Mouse (Mus musculus): ENCODE data around the gene Myh7b. TPM values are rescaled to one million over a fixed set of nuclear protein-coding genes. Genes with fewer than 3 reads are reported as not detected.
A peak's percentile ranks its signal among the peaks of the same experiment; 100 is the strongest.

Gene Myh7b
- polyA plus RNA-seq, 1 experiment from 2014 or later, result 0.53 TPM

DNA sequence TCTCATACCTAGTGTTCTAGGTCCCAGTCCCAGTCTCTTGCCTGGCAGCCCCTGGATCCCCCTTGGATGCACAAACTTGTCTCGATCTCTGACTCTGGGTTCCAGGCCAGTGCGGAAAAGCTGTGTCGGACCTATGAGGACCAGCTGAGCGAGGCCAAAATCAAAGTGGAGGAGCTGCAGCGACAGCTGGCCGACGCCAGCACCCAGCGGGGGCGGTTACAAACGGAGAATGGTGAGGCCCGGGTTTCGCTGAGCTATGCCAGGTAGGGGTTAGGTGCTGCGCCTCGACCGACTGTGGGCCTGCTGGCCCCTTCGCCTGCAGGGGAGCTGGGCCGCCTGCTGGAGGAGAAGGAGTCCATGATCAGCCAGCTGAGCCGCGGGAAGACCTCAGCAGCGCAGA lies 19.1 kb downstream of the Myh7b start:
- H3K27ac ChIP-seq (replicated peaks), result no peak overlapping the region
- WGBS, result 15% methylated on average over 20 of the region's 20 CpGs
- peak overlapping the region; percentile 24 for H3K4me3 ChIP-seq
- H3K4me1 ChIP-seq, result peaks cover 48% of the 10 kb centered on the region
- peaks cover 44% of the 10 kb centered on the region for H3K36me3 ChIP-seq
- DNase-seq (ENCODE audit: low spot score), result peak; percentile 47
- no peaks in the 10 kb centered on the region for H3K9me3 ChIP-seq (replicated peaks)
- H3K27me3 ChIP-seq (ENCODE audit: low read depth, poor library complexity, severe bottlenecking), result peaks cover 95% of the 10 kb centered on the region

- peaks cover 50% of the 10 kb centered on the region for H3K36me3 ChIP-seq
- DNase-seq (ENCODE audit: low spot score), result peak; percentile 47
These were observed 19.8 kb downstream of the Myh7b start for GRCm38 (mm10) chr2:155630590-155631416.

GRCm38 (mm10) chr2:155632138-155632936 lies 21.3 kb downstream of the Myh7b start:
- H3K27ac ChIP-seq (replicated peaks), result no peak overlapping the region; the same call in 1 of the 2 replicates
- H3K36me3 ChIP-seq, result peaks cover 66% of the 10 kb centered on the region
- H3K4me1 ChIP-seq, result peaks cover 40% of the 10 kb centered on the region
- H3K4me3 ChIP-seq, result no peak overlapping the region
- no peaks in the 10 kb centered on the region for H3K9me3 ChIP-seq (replicated peaks)
- peaks cover 74% of the 10 kb centered on the region for H3K27me3 ChIP-seq (ENCODE audit: low read depth, poor library complexity, severe bottlenecking)
- DNase-seq (ENCODE audit: low spot score), result no peak
- WGBS, result 63% methylated on average over 30 of the region's 30 CpGs

More at GRCm38 (mm10) chr2:155630590-155631416, 19.8 kb downstream of the Myh7b start:
- H3K27ac ChIP-seq (replicated peaks), result 0 out of 2 replicates have a peak overlapping the region, but pooled peaks have one; percentile 17
- H3K4me1 ChIP-seq, result peaks cover 48% of the 10 kb centered on the region
- H3K27me3 ChIP-seq (ENCODE audit: low read depth, poor library complexity, severe bottlenecking), result peaks cover 89% of the 10 kb centered on the region
- peak overlapping the region; percentile 24 for H3K4me3 ChIP-seq
- 13% methylated on average over 43 of the region's 43 CpGs for WGBS
- no peaks in the 10 kb centered on the region for H3K9me3 ChIP-seq (replicated peaks)

GRCm38 (mm10) chr2:155633121-155633520 lies 22.1 kb downstream of the Myh7b start:
- peaks cover 67% of the 10 kb centered on the region for H3K27me3 ChIP-seq (ENCODE audit: low read depth, poor library complexity, severe bottlenecking)
- DNase-seq (ENCODE audit: low spot score), result no peak
- no peak overlapping the region for H3K27ac ChIP-seq (replicated peaks)
- H3K4me3 ChIP-seq, result no peak overlapping the region
- 64% methylated on average over 19 of the region's 19 CpGs for WGBS
- peaks cover 40% of the 10 kb centered on the region for H3K4me1 ChIP-seq
- peaks cover 73% of the 10 kb centered on the region for H3K36me3 ChIP-seq
- no peaks in the 10 kb centered on the region for H3K9me3 ChIP-seq (replicated peaks)

DNA sequence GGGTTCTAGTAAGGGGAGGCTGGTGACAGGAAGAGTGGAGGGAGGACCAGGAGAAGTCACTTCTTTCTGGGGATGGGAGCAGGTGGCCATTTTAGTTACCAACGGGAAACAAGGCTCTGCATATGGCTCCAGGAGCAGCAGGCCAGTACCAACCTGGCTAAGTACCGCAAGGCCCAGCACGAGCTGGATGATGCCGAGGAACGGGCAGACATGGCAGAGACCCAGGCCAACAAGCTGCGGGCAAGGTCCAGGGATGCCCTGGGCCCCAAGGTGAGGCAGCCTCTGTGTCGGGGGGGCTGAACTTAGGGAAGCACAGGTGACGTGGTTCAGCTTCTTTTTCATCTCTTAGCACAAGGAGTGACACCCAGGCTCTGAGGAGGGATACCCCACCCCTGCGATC lies 22.7 kb downstream of the Myh7b start:
- no peak for DNase-seq (ENCODE audit: low spot score)
- peaks cover 61% of the 10 kb centered on the region for H3K27me3 ChIP-seq (ENCODE audit: low read depth, poor library complexity, severe bottlenecking)
- WGBS, result 94% methylated on average over 9 of the region's 9 CpGs

DNA sequence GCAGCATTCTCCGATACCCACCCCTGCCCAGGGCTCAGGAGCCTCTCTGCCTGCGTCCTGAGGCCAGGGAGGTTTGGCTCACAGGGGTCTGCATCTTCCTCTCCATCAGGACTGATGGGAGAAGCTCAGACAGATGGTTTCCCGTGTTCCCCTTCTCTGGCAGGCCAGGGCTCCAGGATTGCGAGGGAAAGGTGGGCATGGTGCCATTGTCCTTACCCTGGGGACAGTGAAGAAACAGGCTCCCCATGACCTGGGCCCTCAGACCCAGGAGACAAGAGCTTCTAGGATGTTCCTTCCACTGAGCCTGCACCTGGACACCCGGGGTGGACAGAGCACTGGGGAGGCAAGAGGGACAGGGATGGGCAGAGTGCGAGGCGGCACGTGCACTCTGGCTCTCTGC lies 23.6 kb downstream of the Myh7b start:
- H3K27ac ChIP-seq (replicated peaks), result no peak overlapping the region
- peaks cover 28% of the 10 kb centered on the region for H3K4me1 ChIP-seq
- H3K27me3 ChIP-seq (ENCODE audit: low read depth, poor library complexity, severe bottlenecking), result peaks cover 52% of the 10 kb centered on the region
- peaks cover 86% of the 10 kb centered on the region for H3K36me3 ChIP-seq
- WGBS, result 90% methylated on average over 8 of the region's 8 CpGs
- no peak overlapping the region for H3K4me3 ChIP-seq
- no peak for DNase-seq (ENCODE audit: low spot score)
- H3K9me3 ChIP-seq (replicated peaks), result no peaks in the 10 kb centered on the region

More for the DNA sequence above, 22.7 kb downstream of the Myh7b start:
- peaks cover 36% of the 10 kb centered on the region for H3K4me1 ChIP-seq
- H3K27ac ChIP-seq (replicated peaks), result no peak overlapping the region
- H3K4me3 ChIP-seq, result no peak overlapping the region
- no peaks in the 10 kb centered on the region for H3K9me3 ChIP-seq (replicated peaks)
- peaks cover 78% of the 10 kb centered on the region for H3K36me3 ChIP-seq

- H3K27ac ChIP-seq (replicated peaks), result no peak overlapping the region
- no peak for DNase-seq (ENCODE audit: low spot score)
- WGBS, result 96% methylated on average over 8 of the region's 8 CpGs
- H3K4me3 ChIP-seq, result no peak overlapping the region
- H3K27me3 ChIP-seq (ENCODE audit: low read depth, poor library complexity, severe bottlenecking), result peaks cover 38% of the 10 kb centered on the region
- H3K36me3 ChIP-seq, result peaks cover 97% of the 10 kb centered on the region
- H3K9me3 ChIP-seq (replicated peaks), result no peaks in the 10 kb centered on the region
- peaks cover 14% of the 10 kb centered on the region for H3K4me1 ChIP-seq
These were observed 24.9 kb downstream of the Myh7b start for GRCm38 (mm10) chr2:155635961-155636360.

- H3K27ac ChIP-seq (replicated peaks), result no peak overlapping the region
- no peak overlapping the region for H3K4me3 ChIP-seq
- H3K36me3 ChIP-seq, result peaks cover 99% of the 10 kb centered on the region
- peaks cover 6% of the 10 kb centered on the region for H3K4me1 ChIP-seq
- no peak for DNase-seq (ENCODE audit: low spot score)
- H3K9me3 ChIP-seq (replicated peaks), result no peaks in the 10 kb centered on the region
- peaks cover 29% of the 10 kb centered on the region for H3K27me3 ChIP-seq (ENCODE audit: low read depth, poor library complexity, severe bottlenecking)
These were observed 25.9 kb downstream of the Myh7b start for GRCm38 (mm10) chr2:155636881-155637280.

DNA sequence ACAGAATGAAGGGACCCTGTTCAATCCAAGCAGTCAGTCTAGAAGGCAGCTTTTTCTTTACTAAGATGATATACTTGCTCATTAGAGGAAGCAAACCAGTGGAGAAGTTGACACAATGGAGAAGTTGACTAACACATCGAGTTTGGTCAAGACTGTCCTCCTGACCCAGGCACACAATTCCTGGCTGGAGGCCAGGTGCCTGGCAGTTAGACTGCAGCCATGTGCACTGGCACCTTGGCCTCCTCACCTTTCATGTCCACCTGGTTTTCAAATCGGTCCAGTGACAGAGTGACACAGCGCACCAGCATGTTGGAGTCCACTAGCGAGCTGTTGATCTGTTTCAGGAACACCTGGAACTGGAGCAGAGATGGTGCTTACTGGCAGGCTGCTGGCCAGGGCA lies 26.4 kb downstream of the Myh7b start:
- Histone ChIP-seq H3K4me1 (peaks cover 1% of the 10 kb centered on the region; the same call in 1 of the 2 replicates), H3K9me3 (replicated peaks) (no peaks in the 10 kb centered on the region), H3K4me3 (no peak overlapping the region), H3K27ac (replicated peaks) (no peak overlapping the region), H3K27me3 (ENCODE audit: low read depth, poor library complexity, severe bottlenecking) (peaks cover 24% of the 10 kb centered on the region), H3K36me3 (peaks cover 99% of the 10 kb centered on the region)
- no peak for DNase-seq (ENCODE audit: low spot score)
- WGBS, result 95% methylated on average over 4 of the region's 4 CpGs

- Histone ChIP-seq H3K4me1 (no peaks in the 10 kb centered on the region), H3K36me3 (peaks cover 99% of the 10 kb centered on the region), H3K27me3 (ENCODE audit: low read depth, poor library complexity, severe bottlenecking) (no peaks in the 10 kb centered on the region), H3K27ac (replicated peaks) (0 out of 2 replicates have a peak overlapping the region, but pooled peaks have one; percentile 30), H3K4me3 (no peak overlapping the region), H3K9me3 (replicated peaks) (no peaks in the 10 kb centered on the region)
- no peak for DNase-seq (ENCODE audit: low spot score)
- 87% methylated on average over 6 of the region's 6 CpGs for WGBS
These were observed 29.6 kb downstream of the Myh7b start for GRCm38 (mm10) chr2:155640656-155641055.

GRCm38 (mm10) chr2:155641540-155642472 lies 30.8 kb downstream of the Myh7b start:
- WGBS, result 87% methylated on average over 18 of the region's 18 CpGs
- Histone ChIP-seq H3K4me3 (no peak overlapping the region), H3K36me3 (peaks cover 99% of the 10 kb centered on the region), H3K27ac (replicated peaks) (no peak overlapping the region), H3K27me3 (ENCODE audit: low read depth, poor library complexity, severe bottlenecking) (no peaks in the 10 kb centered on the region), H3K9me3 (replicated peaks) (no peaks in the 10 kb centered on the region), H3K4me1 (no peaks in the 10 kb centered on the region)
- no peak for DNase-seq (ENCODE audit: low spot score)

DNA sequence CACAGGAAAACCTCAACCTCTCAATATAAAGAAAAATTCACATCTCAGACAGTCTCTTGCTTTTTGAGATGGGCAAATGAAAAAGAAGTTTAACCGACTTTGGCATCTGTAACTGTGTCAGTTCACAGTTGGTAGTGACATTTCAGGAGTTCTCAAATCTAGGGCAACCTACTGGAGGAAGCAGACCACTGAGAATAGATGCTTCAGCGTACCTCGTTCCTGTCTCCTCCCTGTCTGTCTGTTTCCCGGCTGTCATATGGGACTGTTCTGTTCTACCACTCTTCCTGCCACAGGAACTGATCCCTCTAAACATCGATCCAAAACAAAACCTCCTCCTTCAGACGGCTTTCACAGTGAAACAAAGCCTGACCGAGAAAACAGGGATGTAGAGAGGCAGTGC lies 34.7 kb downstream of the Myh7b start:
- DNase-seq (ENCODE audit: low spot score), result no peak
- 85% methylated on average over 7 of the region's 7 CpGs for WGBS

More for the DNA sequence above, 34.7 kb downstream of the Myh7b start:
- Histone ChIP-seq H3K36me3 (peaks cover 97% of the 10 kb centered on the region), H3K27ac (replicated peaks) (no peak overlapping the region), H3K4me1 (no peaks in the 10 kb centered on the region), H3K27me3 (ENCODE audit: low read depth, poor library complexity, severe bottlenecking) (no peaks in the 10 kb centered on the region), H3K9me3 (replicated peaks) (no peaks in the 10 kb centered on the region), H3K4me3 (no peak overlapping the region)

Measured in midbrain, embryonic 10.5 days (tissue).